Mouse (Mus musculus): ENCODE results near the gene Lacc1.
"Not testable (repeated sequence)": the region's sequence is repeated elsewhere in the genome, so short reads cannot be mapped to it uniquely, and the experiment has no call there.

Gene Lacc1
- long read RNA-seq, experiment 1, partial matches to known transcripts = 2 of 6 reads
- long read RNA-seq, experiment 1, other reads (novel, unspliced or antisense) = 2 of 6 reads
- long read RNA-seq, experiment 2, partial matches to known transcripts = 2 of 4 reads
- long read RNA-seq, experiment 2, other reads (novel, unspliced or antisense) = 0 of 4 reads

DNA sequence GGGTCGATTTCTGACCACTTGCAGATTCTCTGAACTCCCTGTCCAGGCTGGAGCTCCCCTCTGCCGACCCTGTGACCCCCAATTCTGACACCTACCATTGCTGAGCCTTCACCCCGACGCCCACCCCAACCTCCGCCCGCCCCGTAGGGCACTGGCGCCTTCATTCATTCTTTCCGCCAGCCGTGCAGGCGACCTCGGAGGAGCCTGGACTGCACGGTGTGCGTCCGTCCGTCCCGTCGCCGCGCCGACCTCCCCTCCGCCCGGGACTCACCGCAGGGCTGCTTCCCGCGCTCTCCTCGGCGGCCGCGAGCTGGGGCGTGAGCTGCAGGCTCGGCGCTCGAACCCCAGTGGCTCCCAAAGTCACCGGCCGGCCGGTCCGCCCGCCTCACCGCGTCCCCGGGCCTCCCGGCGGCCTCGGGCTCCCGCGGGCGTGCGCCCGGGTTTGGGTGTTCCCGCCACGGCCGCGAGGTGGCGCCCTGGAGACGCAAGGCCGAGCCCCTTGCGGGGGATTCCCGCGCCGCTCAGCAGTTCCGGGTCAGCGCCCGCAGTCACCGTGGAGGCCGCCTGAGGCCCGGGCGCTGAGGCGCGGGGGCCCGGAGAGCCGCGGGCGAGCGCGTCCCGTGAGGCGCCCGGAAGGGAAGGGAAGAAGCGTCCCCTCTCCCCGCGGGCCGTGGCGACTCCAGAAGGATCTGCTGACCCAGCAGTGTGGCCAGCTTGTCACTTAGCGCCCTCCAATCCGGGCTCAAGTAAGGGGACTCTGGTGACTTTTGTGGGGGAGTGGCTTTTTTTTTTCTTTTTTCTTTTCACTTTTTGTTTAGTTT, at the start of gene Lacc1, which contains the start of gene Ccdc122:
Gene Lacc1, minus strand, starts transcription at position 679 of the 821 bp plus-strand sequence.
Gene Ccdc122, plus strand, starts transcription at position 547 of the 821 bp plus-strand sequence.
- intact Hi-C loops (cut with DNase I) = loop anchor here (10.0 kb wide), 1 partner anchor 882 kb away; no protein-coding TSS in a partner anchor

DNA sequence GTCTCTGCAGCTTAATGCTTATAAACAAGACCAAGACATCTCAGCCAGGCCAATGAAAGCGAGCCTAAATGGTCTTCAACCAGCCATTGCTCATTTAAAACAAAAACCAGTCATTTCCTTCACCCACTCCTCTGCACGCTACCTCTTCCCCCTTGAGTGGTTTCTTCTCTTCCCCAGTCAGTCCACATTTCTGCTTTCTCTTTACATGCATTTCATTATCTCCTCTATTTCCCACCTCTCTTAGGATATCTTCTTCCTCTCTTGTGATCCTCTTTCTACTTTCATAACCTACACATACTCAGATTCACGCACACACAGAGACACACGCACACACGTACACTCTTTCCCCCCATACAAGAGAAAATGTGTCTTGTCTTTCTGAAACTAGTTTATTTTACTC, 44.5 kb upstream of the Lacc1 start:
- intact Hi-C loops (cut with DNase I) = no loop called here

DNA sequence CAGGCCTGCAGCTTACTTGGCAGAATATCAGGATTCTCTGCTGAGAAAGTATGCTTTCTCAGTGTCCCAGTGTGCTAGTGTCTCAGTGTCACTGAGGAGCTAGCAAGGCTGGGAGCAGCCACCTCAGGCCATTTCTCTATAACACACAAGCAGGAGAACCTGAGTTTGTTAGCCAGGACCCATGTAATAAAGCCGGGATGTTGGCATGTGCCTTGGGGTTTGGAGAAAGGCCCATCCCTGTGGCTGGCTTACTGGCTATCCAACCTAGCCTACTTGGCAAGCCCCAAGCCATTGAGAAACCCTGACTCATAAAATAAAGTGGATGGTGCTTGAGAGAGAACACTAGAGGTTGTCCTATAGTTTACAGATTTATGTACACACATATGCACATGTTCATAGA, 32.7 kb upstream of the Lacc1 start:
- intact Hi-C loops (cut with DNase I) = no loop called here

DNA sequence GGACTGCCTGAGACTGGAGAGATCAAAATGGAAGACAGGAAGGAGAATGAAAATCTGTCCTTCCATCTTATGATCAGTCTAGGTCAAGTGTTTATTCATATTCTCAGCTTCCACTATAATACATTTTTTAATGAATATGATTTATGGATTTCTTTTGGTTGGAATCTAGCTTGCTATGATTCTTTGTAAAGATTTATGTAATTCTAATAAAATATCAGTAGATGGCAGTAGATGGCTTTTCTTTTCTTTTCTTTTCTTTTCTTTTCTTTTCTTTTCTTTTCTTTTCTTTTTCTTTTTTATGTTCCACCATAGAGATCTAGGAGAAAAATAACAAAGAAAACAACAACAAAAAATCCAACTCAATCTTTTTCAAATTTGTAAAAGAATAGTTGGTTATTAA, 16.6 kb upstream of the Lacc1 start:
- intact Hi-C loops (cut with DNase I) = no loop called here

DNA sequence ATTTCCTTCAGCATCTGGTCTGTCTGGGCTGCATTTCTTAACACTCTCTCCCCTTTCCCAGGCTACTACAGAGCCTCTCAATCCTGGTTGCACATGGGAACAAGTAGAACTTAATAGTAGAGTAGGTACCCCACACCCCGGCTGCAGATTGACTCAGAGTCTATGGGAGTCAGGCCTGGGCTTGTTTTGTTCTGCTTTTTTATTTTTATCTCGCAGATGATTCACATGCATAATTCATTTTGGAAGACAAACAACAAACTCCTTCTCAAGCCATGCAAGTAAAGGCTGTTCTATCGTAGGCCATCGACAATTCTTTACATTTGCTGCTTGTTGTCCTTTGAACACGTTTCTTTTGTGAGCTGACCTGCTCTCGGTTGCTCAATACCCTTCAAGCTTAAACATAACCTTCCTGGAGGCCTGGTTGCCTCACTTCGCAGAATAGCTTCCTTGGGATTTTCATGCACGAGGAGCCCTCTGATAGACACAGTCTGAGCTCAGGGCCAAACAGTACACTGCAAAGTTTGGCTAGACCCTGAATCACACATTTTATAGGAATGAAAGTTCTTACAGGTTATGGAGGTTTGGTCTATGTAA, 1.2 kb upstream of the Lacc1 start:
- intact Hi-C loops (cut with DNase I) = loop anchor here (10.0 kb wide), 1 partner anchor 883 kb away; no protein-coding TSS in a partner anchor

DNA sequence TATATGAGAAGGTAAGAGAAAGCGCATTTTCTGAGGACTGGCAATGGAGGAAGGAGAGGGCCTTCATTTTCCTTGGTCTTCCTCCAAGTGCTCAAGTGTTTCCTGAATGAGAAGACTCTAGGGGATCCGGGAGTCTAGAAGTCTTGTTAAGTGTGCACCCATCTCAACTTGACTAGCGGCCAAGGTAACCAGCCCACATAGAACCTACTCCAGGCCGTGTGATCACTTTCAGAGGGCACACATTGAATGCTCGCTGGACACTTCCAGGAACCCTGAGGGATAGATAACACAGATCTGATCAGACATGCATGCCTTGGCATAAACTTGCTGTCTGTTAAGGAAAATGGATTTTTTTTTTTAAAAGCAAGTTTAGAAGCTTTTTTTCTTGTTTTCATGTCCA, 626 bp upstream of the Lacc1 start:
- intact Hi-C loops (cut with DNase I) = loop anchor here (10.0 kb wide), 1 partner anchor 883 kb away; no protein-coding TSS in a partner anchor

DNA sequence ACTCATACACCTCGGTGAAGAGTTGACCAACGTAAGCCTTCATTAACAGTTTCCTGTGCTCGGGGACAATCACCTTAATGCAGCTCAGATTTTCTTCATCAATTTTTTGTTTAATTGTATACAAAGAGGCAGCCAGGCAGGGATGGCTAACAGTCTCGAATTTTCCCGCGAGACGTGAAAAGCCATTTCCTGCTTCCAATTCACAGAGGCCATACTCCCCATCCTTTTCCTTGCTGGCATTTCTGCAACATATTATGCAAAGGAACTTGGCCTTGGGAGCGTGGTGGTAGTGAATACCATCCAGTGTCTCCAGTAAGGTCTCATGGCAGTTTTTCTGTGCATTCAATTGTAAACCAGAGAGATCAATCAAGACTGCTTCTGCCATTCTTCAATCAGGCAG, 1.7 kb downstream of the Lacc1 start:
- intact Hi-C loops (cut with DNase I) = loop anchor here (10.0 kb wide), 1 partner anchor 880 kb away; no protein-coding TSS in a partner anchor

DNA sequence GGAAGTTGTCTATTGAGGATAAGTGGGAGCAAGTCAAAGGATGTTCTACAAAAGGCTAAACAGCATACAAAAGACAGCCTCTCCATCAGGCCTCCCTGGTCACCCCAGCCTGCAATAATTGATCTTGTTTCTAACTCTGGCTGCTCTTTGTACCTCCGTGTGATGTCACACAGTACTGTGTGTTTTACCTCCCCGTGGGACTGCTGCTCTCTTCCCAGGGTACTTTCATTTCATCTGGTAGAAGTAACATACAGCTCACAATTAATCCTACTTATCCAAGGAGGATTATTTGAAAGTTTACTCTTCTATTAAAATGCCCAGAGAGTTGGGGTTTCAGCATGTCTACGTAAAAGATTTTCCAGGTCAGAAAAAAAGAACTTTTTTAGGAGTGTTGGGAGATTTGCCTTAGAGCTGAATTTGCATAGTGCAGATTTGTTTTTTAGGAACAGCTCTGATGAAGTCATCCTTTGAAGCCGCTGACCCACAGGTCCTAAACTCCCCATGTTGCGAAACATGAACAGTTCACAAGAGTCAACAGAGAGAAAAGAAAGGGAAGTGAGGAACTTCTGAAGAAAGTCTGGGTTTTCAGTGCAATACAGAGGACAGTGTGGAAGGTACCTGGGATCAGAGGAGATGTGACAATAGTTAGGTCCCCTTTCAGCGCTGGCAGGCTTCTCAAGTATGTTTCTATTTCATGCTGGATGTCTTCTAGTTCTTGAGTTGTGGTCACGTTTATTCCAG, 2.4 kb downstream of the Lacc1 start:
- intact Hi-C loops (cut with DNase I) = loop anchor here (10.0 kb wide), 1 partner anchor 880 kb away; no protein-coding TSS in a partner anchor

DNA sequence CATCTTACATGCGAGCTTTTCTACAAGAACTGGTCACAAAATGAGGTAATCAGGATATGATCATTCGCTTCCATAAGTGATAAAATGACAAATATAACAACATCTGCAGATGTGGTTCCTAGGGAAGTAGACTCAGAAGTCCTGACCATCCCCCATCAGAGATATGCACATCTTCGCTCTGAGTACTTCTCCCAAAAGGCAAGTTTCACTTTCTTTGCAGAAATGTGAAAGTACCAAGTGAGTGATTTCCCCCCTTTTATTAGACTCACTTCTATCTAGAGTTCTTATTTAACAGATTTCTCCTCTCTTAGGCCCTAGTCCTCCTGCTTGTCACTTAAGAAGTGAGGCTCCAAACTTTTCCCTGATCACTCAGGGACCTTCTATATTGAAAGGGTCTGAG, 3.3 kb downstream of the Lacc1 start:
- intact Hi-C loops (cut with DNase I) = loop anchor here (10.0 kb wide), 1 partner anchor 879 kb away; no protein-coding TSS in a partner anchor

DNA sequence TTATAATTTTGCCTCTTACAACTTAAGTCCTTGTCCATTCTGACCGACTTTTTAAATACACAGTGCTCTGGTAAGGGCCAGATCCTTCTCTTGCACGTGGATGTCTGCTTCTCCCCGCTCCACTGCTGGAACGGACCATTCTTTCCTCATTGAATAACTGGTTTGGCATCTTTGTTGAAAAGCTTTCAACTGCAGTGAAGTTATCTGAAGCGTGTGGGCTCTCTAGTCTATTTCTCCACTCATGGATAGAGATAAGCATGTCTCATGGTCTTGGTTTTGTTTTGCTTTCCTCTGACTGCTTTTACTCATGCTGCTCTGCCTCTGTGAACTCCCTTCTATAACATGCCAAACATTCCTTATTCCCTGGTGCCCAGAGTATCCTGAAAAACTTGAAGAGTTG, 4.3 kb downstream of the Lacc1 start:
- intact Hi-C loops (cut with DNase I) = loop anchor here (10.0 kb wide), 1 partner anchor 878 kb away; no protein-coding TSS in a partner anchor

DNA sequence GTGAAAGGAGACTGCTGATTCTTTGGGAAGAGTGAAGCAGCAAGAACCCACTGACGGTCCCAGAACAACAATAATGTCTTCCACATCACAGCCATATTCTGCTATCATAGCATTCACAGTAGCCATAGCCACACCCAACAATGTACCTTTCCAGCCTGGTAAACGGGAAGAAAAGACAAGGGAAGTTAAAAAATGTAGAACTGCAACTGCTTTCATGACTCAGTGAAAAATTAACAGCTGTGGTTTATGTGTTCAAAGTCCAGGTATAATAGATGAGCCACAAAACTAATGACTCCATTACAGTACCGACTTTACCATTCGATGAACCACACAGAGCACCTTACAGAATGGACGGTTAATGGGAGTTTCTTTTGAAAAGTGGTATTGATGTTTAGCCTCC, 5.9 kb downstream of the Lacc1 start:
- intact Hi-C loops (cut with DNase I) = loop anchor here (10.0 kb wide), 1 partner anchor 876 kb away; no protein-coding TSS in a partner anchor

DNA sequence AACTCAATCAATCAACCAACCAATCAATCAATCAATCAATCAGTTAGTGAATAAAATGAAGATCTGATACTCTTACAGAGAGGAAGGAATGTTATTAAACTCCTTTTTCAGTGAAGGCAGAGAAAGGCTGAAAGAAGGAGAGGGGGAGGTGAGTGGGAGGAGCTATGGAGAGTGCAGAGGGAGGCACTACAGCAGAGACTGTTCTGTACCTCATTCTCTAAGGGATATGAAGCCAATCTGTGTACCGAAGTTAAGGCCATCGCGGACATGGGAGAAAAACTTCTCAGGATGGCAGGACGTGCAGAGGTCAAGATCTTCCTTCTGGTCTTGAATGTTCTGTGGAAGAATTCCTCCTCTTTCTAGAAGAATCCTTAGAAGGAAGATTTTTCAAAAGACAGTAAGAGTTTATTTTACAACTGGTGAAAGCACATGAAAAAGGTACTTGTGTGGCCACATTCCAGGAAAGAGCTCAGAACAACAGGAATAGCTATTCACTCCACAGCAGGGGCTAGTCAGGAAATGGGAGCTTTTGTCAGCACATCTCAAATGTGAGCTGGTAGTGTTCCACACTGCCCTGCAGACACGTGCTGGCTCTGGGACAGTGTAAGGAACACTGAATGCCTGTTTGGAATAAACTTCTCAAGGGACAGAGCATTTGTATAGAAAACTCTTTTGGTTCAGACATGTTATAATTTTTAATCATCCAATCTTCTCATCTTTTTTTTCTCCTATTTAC, 7.2 kb downstream of the Lacc1 start:
- intact Hi-C loops (cut with DNase I) = loop anchor here (10.0 kb wide), 1 partner anchor 875 kb away; no protein-coding TSS in a partner anchor

DNA sequence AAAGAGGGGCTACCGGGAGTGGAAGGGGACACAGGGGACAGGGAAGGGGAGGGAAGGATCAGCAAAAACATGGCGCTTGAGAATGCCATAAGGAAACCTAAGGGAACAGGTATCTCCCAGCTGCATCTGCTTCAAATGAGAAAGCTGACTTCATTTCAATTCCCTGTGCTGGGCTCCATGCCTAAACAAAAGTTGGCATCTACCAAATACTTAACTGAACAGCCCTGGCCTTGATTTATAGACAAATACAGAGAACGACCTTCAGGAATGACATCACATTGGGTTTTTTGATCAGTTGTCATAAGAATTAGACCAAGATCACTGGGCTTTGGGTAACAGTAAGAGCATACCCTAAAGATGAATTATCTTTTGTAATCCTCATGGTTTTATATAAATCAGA, 12.2 kb downstream of the Lacc1 start:
- intact Hi-C loops (cut with DNase I) = no loop called here

DNA sequence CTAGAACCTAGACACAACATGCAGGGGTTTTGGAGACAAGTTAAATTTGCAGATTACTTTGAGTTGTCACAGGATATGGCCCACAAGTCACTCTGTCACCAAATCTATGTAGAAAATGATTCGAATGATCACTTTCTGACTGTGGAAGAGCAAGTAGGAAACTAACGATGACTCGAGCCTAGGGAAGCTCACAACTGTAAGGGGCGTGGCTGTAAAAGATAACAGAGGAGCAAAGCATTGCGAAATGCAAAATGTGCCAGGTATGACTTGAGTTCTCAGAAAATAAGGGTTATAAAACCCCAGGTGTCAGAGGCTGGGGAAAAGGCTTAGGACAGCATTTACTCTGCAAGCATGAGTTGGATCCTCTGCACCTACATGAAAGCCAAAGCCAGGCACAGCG, 19.5 kb downstream of the Lacc1 start:
- intact Hi-C loops (cut with DNase I) = loop anchor here (10.0 kb wide), 1 partner anchor 892 kb away; no protein-coding TSS in a partner anchor

DNA sequence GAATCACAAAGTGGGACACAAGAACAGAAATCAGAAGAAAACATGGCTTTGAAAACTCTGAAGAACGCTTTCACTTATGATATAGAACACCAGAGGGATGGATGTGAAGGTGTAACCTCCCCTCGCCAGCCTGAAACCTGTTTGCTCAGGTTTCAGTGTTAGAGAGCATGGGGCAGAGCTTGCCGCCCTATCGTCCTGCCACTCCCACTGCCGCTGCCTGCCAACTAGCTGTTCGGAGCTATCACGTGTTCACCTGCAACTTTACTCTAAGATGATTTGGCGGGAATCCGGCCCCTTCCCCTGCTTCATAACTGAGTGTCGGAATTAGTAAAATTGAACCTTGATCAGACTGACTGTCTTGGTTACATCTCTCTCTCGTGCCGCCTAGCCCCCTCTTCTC, 19.9 kb downstream of the Lacc1 start:
- intact Hi-C loops (cut with DNase I) = loop anchor here (10.0 kb wide), 1 partner anchor 892 kb away; no protein-coding TSS in a partner anchor

DNA sequence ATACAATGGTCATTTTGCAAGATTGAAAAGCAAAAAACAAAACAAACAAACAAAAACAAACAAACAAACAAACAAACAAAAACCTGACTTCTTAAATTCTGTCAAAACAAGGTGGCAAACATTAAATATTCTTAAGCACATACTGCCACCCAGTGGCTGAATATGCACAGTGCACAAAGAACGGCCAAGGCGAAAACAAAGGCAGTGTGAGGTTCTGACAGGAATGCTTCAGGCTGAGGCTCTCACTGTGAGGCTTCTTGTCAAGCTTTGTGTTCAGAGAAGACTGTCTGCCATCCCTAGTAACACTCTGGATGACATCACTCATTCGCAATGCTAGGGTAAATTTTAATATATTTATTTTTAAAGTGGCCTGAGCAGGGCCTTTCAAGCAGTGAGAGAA, 24.9 kb downstream of the Lacc1 start:
- intact Hi-C loops (cut with DNase I) = loop anchor here (5.0 to 10.0 kb wide), 2 partner anchors 530 to 887 kb away; no protein-coding TSS in a partner anchor

DNA sequence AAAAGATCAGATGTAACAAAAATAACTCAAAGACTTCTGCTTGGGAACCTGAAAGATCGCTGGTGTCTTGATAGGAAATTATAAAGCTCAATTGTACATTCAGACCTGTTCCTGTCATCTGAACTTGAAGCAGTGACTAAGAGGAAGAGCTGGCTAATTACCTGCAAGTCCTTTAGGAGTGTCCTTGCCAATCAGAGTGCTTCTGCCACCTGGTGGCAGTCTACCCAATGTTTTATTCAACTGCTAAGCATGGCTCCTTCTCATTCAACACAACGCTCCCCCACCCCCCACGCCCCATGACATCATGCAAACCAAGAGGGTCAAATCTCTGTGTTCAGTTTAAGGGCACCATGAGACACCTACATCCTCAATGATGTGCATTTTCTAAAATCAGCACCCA, 28.5 kb downstream of the Lacc1 start:
- intact Hi-C loops (cut with DNase I) = loop anchor here (5.0 kb wide), 1 partner anchor 56 kb away; no protein-coding TSS in a partner anchor

DNA sequence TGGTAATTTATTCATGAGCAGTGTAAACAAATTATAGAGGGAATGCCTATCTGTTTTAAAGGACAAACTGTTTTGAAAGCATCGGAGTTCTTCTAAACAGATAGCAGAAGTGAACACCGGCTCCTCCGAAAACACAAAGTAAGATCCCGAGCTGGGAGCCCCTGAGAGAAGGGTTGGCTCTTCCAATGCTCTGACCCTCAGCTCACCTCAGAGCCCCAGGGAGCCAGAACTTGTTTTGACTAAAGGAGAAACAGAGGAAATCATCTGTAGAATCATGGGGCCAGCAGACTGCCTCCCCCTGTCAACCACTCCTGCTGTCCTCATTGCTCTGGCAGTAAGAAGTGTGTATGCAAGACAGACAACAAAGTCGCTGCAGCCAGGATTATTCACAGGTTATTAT, 31.1 kb downstream of the Lacc1 start:
- intact Hi-C loops (cut with DNase I) = loop anchor here (5.0 kb wide), 1 partner anchor 53 kb away; no protein-coding TSS in a partner anchor

DNA sequence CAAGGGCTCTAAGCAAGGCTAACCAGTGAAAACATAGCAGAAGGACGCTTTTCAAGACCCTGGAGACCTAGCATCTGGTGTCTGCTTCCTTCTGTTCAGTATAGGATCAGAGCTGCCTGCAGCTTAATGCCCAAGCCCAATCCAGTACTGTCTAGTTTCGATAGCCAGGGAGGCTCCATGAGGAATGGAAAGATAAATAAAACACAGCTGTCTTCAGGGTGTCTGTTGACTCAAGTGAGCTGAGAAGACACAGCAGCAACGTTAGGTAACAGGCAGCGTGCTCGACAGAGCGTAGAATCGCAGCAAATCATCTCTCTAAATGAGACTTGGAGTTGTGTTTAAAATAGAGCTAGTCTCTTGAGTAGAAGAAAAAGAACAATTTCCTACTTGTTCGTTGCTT, 32.0 kb downstream of the Lacc1 start:
- intact Hi-C loops (cut with DNase I) = loop anchor here (5.0 kb wide), 1 partner anchor 52 kb away; no protein-coding TSS in a partner anchor

DNA sequence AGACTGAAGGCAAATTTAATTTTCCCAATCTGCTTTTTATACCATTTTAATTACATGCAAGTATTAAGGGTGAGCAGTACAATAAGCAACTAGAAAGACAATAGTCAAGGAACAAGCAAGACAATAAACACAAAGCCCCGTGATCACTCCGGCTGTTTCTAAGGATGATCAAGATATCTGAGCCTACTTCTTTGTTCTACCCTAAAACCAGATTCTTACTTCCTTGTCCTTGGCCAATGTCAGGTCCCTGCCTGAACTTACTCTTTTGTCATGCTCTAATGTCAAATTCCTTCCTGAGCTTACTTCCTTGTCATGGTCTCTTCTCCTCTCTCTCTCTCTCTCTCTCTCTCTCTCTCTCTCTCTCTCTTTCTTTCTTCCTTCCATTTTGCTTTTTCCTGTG, 46.4 kb downstream of the Lacc1 start:
- intact Hi-C loops (cut with DNase I) = not testable (repeated sequence)

Data from adrenal gland (tissue).